Mouse (Mus musculus) kidney, postnatal 10 days (tissue): ENCODE results near the gene Card9.
A peak's percentile ranks its signal among the peaks of the same experiment; 100 is the strongest.

ENCODE experiments used
- DNase-seq: peaks from one replicate; pipeline ENCODE4 v3.0.0; 2021; ENCODE audit warnings: mixed read lengths

Card9 gene

GRCm38 (mm10) chr2:26324917-26325316 is 35.8 kb downstream of the Card9 start:
- peak; percentile 66 for DNase-seq

GRCm38 (mm10) chr2:26323589-26324325 is 37.0 kb downstream of the Card9 start:
- no peak for DNase-seq

GRCm38 (mm10) chr2:26320245-26321185 is 40.2 kb downstream of the Card9 start:
- DNase-seq: no peak

- DNase-seq: no peak
These were observed 41.0 kb downstream of the Card9 start for GRCm38 (mm10) chr2:26319519-26320244.

- no peak for DNase-seq
These were observed 41.6 kb downstream of the Card9 start for GRCm38 (mm10) chr2:26319109-26319508.

GRCm38 (mm10) chr2:26317991-26318672 is 42.6 kb downstream of the Card9 start:
- no peak for DNase-seq

- no peak for DNase-seq
These were observed 43.3 kb downstream of the Card9 start for GRCm38 (mm10) chr2:26317371-26317770.

- peak; percentile 60 for DNase-seq
These were observed 44.0 kb downstream of the Card9 start for GRCm38 (mm10) chr2:26316576-26317246.

GRCm38 (mm10) chr2:26315925-26316311 is 44.8 kb downstream of the Card9 start:
- peak; percentile 77 for DNase-seq

- peak; percentile 95 for DNase-seq
These were observed 45.4 kb downstream of the Card9 start, which contains the start of gene Gpsm1 for GRCm38 (mm10) chr2:26315072-26315924. Gene Gpsm1 (plus strand): TSS chr2:26315515.

- peak; percentile 78 for DNase-seq
These were observed 46.2 kb downstream of the Card9 start for GRCm38 (mm10) chr2:26314281-26315071.

GRCm38 (mm10) chr2:26313394-26313793 is 47.3 kb downstream of the Card9 start:
- no peak for DNase-seq

- DNase-seq: no peak
These were observed 47.9 kb downstream of the Card9 start for GRCm38 (mm10) chr2:26312812-26313211.

GRCm38 (mm10) chr2:26311936-26312335 is 48.8 kb downstream of the Card9 start:
- no peak for DNase-seq

GRCm38 (mm10) chr2:26309739-26310138 is 51.0 kb downstream of the Card9 start:
- peak; percentile 73 for DNase-seq

- no peak for DNase-seq
These were observed 54.0 kb downstream of the Card9 start for GRCm38 (mm10) chr2:26306702-26307101.

GRCm38 (mm10) chr2:26305555-26305954 is 55.2 kb downstream of the Card9 start:
- no peak for DNase-seq

- no peak for DNase-seq
These were observed 56.0 kb downstream of the Card9 start for GRCm38 (mm10) chr2:26304711-26305110.
